Mouse (Mus musculus) E14TG2a.4 (cell line): Measurements from ENCODE around the gene Vmn2r49.
"Not testable (repeated sequence)": the region's sequence is repeated elsewhere in the genome, so short reads cannot be mapped to it uniquely, and the experiment has no call there.

ENCODE experiments used
- H3K27me3 ChIP-seq: 2 replicates; pipeline ENCODE4 v1.6.1; 2014; ENCODE audit warnings: low read length, control low read depth; ENCODE audit not compliant: insufficient read depth
- H3K36me3 ChIP-seq: 2 replicates; pipeline ENCODE4 v1.6.1; 2014; ENCODE audit warnings: low read length, control low read depth; ENCODE audit not compliant: insufficient read depth
- H3K4me1 ChIP-seq: replicated peaks from 2 replicates; pipeline ENCODE4 v1.6.1; 2014; ENCODE audit warnings: low read depth, low read length, control low read depth
- H3K4me3 ChIP-seq: replicated peaks from 2 replicates; pipeline ENCODE4 v1.5.1; 2014; ENCODE audit warnings: mild to moderate bottlenecking, low read length
- H3K9me3 ChIP-seq: 2 replicates; pipeline ENCODE4 v1.6.1; 2014; ENCODE audit warnings: low read length, control low read depth

Vmn2r49 gene

DNA sequence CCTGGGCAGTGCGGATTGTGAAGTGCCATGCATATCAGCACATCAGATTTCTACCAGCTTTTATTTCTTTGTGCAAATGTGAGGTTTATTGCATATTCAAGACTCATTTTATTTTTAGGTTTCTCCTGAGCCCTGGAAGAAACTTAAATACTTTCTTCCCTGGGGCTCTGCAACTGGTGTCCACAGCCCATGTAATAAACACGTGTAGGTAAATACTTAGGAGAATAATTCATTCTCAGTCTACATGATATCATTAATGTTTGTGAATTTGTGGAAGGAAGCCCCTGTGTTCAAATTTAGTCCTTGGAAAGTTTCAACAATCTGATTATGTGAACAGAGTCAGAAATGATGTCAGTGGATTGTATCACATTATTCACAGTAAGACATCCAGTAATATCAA, at the start of gene Vmn2r49:
Gene Vmn2r49 (minus strand): TSS at position 101 of the 400 bp plus-strand sequence.
- not testable (repeated sequence) for H3K36me3 ChIP-seq, H3K9me3 ChIP-seq, H3K4me1 ChIP-seq, H3K4me3 ChIP-seq, H3K27me3 ChIP-seq

DNA sequence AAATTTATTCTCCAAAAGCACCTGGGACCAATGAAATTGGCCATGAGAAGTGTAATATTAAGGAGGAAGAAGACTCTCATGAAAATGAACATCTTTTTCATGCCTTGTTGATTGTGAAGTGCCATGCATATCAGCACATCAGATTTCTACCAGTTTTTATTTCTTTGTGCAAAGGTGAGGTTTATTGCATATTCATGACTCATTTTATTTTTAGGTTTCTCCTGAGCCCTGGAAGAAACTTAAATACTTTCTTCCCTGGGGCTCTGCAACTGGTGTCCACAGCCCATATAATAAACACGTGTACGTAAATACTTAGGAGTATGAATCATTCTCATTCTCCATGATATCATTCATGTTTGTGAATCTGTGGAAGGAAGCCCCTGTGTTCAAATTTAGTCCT, 38.6 kb downstream of the Vmn2r49 start, which contains the start of gene Vmn2r48:
Gene Vmn2r48 (minus strand): TSS at position 101 of the 400 bp plus-strand sequence.
- H3K9me3 ChIP-seq, H3K4me1 ChIP-seq, H3K27me3 ChIP-seq, H3K4me3 ChIP-seq, H3K36me3 ChIP-seq: not testable (repeated sequence)
